Mouse (Mus musculus) liver, embryonic 14.5 days (tissue): Measurements from ENCODE around the gene Ugt1a6b.

Source experiments
- CTCF ChIP-seq: IDR thresholded peaks from 2 replicates; pipeline ENCODE4 v1.5.1; 2016; ENCODE audit warnings: antibody characterized with exemption, low read depth, control low read depth
- EP300 ChIP-seq: IDR thresholded peaks from 2 replicates; pipeline ENCODE4 v1.6.1; 2016; ENCODE audit warnings: antibody characterized with exemption, low read depth

DNA sequence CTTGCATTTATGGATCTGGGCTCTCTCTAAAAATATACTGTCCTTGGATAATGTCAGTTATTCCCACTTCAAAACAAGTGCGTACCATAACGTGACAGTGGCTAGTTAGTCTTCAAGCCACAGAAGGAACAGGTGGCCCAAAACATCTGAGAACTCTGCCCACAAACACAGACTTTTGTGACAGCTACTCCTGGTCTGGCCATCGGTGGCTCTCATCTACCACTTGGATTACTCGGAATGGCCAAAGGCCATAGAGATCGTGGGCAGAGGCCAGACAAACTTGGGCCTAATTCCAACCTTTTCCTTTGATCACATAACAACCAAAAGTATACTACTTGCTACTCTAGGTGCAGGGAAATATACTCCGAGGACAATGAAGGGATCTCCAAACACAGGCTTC is 165.0 kb downstream of the Ugt1a6b start:
- TF ChIP-seq EP300 = no peak
- no peak for TF ChIP-seq CTCF
